Mouse (Mus musculus): Measurements from ENCODE around the gene Nkx2-2.
"Not testable (repeated sequence)": the region's sequence is repeated elsewhere in the genome, so short reads cannot be mapped to it uniquely, and the experiment has no call there.

The Nkx2-2 gene

GRCm38 (mm10) chr2:147181926-147182708 lies 11.9 kb downstream of the Nkx2-2 start:
- DNase-seq (ENCODE audit: low spot score in 2 of 2), result no peak

DNA sequence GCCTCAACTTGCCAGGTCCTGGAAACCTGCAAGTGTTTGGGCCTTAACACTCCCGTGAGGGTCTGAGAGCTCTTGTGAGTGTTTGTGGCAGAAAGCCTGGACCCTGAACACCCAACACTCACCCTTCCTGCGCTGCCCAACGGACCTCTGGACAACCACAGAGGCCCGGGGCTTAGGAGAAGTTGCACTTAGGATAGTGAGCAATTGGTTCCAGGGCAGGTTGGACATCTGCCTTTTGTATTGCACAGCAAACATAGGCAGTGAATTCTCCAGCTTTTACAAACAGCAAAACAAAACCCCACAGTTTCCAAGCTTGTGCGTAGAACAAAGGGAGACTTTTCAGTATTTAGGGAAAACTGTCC lies 12.8 kb downstream of the Nkx2-2 start:
- DNase-seq (ENCODE audit: low spot score in 2 of 2), result no peak

GRCm38 (mm10) chr2:147180649-147181303 lies 13.3 kb downstream of the Nkx2-2 start:
- DNase-seq (ENCODE audit: low spot score in 2 of 2), result no peak

DNA sequence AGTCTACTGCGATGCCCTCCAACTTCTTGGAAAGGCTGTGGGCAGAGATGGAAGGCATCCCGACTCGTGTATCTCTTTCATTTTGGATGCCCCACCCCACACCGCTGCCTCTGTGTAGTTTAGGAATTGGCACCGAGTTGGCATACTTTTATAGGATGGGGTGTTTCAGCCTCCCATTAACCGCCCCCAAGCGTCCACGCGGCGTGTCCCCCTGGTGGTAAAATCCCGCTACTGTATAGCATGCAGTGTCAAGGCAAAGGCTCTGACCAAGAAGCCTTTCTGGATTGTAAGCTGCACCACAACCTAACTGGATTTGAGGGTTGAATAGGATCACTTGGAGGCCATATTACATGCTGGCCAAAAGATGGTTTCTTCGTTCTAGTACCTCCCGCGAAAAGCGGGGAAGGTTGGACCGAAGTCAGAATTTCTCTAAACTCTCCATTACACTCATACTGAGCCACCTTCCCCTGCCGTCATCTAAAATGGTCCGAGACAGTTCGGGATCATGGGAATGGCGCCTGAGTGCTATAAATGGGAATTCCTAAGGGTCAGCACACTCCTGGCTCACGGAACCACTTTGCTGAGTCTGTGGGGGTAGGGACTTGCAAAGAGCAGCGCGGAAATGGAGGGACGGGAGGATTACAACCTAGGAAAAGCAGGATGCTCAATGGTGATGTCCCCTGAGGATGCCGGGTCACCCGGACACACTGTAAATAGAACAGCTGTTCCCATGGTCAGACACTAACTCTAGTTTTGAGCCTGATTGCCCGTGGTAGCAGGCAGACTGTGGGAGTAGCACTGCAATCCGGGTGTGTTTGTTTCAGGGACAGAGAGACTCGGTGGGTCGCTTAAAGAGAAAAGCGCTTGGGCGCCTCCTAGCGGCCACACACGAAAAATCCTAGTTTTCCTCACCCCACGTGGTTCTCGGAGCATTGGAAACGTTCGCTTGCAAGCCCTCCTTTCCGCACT lies 15.7 kb downstream of the Nkx2-2 start:
- peak; percentile 22 to 47 for DNase-seq (ENCODE audit: low spot score in 2 of 2)

DNA sequence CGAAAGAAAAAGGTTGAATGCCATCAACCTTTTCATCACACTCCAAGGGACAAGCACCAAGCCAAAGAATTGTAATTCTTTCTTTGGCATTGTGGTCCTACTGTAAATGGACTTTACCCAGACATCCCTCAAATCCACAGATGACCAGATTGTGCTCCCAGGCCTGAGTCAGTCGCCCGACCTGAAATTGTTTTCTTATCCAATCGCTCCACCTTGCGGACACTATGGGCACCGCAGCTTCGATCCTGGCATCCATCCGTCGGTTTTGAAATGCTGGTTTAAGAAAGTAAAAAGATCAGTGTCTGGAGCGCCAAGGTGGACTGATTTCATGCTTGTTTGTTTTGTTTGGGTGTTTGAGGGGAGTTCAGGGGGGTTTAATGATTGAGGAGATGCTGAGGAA lies 16.4 kb downstream of the Nkx2-2 start:
- peak; percentile 50 to 79 for DNase-seq (ENCODE audit: low spot score in 2 of 2)

- no peak for DNase-seq (ENCODE audit: low spot score in 2 of 2)
Measured at GRCm38 (mm10) chr2:147175296-147175695, 18.7 kb downstream of the Nkx2-2 start.

- no peak for DNase-seq (ENCODE audit: low spot score in 2 of 2)
Measured at GRCm38 (mm10) chr2:147173751-147174150, 20.3 kb downstream of the Nkx2-2 start.

DNA sequence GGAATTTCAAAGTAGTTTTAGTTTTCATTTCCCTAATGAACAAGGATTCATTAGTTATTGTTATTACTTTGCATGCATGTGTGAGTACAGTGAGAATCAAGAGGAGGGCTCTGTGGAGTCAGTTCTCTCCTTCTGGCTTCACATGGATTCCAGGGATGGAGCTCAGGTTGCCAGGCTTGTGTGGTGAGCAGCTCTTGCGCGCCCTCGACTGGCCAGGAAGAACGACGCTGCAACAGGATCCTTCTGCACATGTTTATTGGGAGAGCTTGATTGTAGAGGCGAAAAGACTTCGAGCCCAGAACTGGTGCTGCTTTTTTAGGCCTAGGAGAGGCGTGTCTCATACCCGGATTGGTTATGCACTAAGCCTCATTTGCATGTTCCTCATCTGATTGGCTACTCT lies 23.5 kb downstream of the Nkx2-2 start:
- DNase-seq (ENCODE audit: low spot score in 2 of 2), result not testable (repeated sequence)

DNA sequence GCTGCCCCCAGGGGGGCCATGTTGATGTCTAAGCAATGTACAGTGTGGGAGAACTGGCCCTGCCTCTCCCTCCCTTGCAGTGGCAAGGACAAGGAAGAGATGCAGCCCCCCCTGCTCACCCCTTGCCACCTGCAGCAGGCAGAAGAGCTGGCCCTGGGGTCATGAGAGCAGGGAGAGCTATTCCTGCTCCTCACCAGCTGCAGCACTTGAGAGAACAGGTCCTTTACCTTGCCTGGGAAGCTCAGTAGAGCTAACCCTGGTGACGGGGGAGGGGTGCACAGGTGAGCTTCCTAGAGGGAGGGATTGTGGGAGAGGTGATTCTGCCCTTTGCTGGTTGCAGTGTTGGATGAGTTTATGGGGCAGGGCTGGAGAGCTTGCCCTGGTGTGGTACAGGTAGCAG lies 28.2 kb downstream of the Nkx2-2 start:
- DNase-seq (ENCODE audit: low spot score in 2 of 2), result no peak

- no peak for DNase-seq (ENCODE audit: low spot score in 2 of 2)
Measured at GRCm38 (mm10) chr2:147165376-147165775, 28.7 kb downstream of the Nkx2-2 start.

GRCm38 (mm10) chr2:147152543-147152942 lies 41.5 kb downstream of the Nkx2-2 start:
- no peak for DNase-seq (ENCODE audit: low spot score in 2 of 2)
